Mouse (Mus musculus) hindlimb bud, embryonic 11.5 days (tissue): ENCODE data around the gene Pax2.
"Not testable (repeated sequence)": the region's sequence is repeated elsewhere in the genome, so short reads cannot be mapped to it uniquely, and the experiment has no call there.

ENCODE experiments used
- DNase-seq: peaks from one replicate; pipeline ENCODE4 v3.0.0-alpha.2; 2012; ENCODE audit warnings: low read depth, low spot score; ENCODE audit errors: extremely low spot score

The Pax2 gene

DNA sequence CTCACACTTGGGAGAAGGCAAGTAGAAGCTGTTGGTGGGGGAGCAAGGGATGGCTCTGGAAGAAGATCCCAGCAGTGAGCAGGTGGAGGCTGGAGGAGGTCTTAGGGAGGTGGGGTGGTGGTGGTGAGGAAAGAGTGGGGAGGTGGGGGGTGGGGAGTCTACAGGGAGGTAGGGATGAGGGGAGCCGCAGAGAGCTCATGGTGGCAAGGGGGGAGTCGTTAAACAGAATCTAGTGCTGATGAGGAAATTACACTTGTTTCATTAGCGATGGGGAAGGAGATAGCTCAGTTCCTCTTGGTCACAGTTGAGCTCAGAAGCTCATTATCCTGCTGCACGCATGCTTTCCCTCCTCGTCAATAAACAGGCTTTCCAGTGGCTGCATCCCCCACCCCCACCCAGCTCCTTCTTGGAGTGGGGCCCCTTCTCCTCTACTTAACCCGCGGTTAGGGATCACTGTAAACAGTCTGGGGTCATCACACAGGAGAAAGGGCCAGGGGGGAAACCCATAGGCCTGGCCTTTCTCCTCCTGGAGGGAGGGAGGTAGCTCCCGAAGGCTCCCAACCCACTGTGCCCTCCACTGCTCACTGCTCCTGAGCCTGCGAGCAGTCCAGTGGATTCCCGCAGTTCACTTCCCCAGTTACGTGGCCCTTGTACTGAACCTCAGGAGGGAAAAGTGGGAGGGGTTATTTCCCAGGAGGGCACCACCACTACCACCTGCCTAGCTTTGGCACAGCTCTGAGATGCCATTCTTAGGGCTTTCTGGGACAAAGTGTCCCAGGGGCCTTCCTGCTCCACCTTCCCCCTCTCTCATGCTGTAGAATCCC, 78.6 kb downstream of the Pax2 start:
- no peak for DNase-seq

DNA sequence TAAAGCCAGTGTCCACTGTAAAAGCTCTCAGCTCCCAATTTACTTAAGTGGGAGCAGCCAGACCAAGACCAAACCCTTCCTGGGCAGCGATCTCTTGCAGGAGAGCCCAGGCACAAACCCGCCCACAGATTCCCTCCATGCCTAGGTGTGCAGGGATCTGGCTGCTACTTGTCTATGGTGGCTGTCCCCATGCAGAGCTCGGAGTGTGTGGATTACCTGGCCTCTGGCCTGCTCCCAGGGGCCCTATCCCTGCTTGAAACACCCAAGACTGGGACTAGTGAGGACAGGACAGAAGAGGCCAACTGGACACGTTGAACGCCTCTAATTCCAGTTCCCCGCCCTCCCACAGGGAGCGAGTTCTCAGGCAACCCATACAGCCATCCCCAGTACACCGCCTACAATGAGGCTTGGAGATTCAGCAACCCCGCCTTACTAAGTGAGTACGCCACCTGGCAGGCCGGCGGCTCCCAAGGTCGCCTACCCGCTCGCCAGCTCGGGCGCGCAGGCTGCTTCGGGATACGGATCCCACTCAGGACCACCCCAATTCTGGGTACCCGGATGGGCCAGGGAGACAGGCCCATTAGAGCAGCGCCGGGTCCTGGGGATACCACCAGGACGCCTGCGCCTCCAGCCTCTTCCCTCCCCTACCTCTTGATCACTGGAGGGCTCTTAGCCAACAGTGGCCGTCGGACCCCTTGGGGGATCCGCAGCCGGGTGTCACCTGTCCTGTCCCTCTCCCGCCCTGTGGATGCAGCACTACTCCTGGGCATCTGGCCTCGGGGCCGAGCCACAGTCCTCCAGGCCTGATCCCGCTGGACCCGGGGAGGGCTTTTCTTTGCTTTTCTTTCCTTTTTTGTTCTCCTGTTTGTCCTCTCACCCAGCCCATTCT, 79.4 kb downstream of the Pax2 start:
- no peak for DNase-seq

DNA sequence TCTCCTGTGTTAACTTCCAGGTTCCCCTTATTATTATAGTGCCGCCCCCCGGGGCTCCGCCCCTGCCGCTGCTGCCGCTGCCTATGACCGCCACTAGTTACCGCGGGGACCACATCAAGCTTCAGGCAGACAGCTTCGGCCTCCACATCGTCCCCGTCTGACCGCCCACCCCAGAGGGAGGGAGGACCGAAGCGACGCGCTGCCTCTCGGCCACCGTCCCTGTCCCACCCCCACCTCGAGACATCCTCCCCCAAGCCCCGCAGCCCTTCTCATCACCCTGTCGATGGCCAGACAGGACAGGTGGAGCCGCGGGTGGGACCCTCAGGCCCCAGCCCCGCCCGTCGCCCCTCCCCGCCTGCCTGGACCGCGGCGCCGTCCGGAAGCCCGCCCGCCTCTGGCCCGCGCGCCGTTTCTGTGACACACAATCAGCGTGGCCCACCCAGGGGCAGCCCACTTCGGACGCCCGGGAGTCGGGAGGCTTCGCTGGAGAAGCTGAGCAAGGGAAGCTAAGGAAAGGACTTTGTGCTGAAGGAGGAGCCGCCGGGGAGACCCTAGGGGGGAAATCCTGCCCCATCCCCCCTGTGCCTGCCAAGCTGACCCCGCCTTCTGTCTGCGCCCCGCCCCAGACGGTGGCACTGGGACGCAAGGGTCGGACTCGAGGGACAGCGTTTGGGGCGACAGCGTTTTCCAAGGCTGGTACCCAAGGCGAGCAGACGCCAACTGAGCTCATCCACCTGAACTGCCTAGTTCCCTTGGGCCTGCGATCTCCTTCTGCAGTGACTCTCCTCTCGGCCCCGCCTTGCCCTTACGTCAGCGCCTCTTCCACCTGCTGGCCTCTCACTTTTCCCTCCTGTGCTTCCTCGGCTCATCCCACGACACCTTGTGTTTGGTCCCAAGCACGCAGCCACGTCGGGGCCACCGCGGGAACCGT, 80.4 kb downstream of the Pax2 start:
- DNase-seq, result no peak

DNA sequence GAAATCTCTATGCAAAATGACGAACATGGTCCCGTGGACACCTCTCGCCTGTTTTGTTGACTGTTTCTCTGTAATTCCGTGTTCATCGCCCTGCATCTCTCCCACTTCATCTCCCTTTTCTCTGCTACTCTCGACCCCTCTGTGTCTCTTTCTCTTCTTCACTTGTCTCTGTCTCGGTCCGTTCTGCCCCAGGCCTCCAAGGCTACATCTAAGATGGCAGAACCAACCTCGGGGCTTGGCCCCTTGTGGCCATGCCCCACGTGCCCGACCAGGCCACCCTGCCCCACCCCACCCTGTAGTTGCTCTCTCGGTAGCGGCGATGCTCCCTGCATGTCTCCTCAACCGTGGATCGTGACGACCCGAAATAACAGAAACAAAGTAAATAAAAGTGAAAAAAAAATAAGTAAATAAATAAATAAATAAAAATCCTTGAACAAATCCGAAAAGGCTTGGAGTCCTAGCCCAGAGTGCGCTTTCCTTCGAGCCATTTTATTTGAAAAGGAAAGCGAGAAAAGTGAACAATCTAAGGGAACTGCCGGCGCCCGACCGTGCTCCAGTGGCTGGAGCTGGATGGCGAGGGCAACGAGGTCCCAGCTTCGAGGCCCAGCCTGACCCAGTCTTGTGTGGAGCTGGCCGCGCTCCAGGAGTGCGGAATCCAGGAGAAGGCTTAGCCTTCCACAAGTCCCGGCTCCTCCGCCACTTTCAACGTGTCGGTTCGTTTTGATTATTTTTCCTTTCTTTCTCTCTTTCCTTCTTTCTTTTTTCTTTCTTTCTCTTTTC, 81.8 kb downstream of the Pax2 start:
- no peak for DNase-seq

DNA sequence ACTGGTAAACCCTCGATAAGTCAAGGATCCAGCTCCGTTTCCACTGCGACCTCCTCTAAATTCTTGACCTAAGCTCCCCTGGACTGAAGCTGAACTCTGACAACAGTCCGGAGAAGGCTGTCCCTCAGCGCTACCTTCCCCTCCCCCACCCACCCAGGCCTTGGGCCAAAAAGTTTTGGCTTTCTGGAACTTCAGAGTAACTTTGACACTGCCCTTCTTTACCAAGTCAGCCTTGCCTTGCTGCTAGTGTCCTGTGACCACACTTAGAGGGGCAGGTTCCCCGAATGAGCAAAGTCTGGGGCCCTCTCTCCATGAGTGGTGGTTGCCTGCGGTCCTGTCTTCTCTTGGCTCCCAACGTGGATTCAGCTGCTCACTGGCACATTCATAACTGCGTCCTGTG, 82.5 kb downstream of the Pax2 start:
- no peak for DNase-seq

DNA sequence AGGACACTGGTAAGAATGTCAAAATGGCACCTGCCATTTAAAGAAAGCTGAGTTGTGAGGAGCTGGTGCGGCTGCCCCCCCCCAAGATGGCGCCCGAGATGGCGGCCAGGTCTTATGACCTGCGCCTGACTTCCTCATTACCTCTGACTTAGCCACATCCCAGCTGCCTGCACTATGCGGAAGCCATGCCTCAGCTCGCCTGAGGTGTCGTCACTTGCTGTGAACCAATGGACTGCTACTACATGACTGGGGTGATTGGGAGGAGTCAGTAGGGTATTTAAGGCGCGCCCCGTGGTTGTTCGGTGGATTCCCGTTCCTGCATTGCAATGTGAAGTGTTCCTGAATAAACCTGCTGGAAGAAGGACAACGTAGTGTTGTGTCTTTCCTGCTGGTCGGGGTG, 86.8 kb downstream of the Pax2 start:
- DNase-seq, result not testable (repeated sequence)

DNA sequence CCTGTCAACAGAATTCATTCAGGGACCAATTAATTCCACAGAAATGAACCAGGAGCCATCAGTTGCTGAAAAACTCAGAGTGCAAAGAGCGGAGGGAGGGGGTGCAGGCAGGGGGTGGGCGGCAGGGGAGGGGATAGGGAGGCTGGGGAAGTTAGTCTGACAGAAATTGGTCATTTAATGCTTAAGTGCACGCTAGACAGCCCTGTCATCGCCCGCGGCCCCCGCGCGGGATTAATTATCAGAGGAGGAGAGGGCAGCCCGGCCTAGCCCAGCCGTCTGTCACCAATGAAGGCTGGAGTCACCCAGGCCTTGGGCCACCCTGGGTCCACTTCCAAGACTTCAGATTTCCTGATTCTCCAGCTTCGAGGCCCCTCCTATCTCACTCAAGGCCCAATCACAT, 93.6 kb downstream of the Pax2 start:
- no peak for DNase-seq

DNA sequence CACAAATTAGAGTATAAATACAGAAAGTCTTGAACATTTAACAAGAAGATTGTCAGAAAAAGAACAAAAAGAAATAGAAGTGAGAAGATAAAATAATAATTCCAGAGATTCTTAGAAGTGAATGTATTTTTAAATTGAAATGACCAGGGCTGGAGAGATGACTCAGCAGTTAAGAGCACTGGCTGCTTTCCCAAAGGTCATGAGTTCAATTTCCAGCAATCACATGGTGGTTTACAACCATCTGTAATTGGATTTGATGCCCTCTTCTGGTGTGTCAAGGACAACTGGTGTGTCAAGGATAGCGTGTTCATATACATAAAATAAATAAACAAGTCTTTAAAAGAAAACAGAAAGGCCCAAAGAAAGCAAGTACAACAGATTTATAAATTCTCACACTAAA, 102.8 kb downstream of the Pax2 start:
- no peak for DNase-seq

DNA sequence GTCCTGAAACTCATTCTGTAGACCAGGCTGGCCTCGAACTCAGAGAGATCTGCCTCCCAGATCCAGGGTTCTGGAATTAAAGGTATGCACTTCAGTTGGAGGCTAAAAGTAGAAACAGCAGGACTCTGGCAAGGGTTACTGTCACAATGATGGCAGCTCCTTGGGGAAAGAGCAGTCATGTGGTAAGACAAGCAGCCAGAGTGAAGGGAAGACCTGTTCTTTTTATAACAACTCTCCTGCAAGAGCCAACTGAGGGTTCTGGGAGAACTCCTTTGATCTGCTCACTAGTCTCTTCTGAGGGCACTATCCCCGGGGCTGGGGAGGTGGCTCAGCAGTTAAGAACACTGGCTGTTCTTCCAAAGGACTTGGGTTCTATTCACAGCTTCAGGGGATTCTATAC, 112.9 kb downstream of the Pax2 start:
- DNase-seq, result no peak

DNA sequence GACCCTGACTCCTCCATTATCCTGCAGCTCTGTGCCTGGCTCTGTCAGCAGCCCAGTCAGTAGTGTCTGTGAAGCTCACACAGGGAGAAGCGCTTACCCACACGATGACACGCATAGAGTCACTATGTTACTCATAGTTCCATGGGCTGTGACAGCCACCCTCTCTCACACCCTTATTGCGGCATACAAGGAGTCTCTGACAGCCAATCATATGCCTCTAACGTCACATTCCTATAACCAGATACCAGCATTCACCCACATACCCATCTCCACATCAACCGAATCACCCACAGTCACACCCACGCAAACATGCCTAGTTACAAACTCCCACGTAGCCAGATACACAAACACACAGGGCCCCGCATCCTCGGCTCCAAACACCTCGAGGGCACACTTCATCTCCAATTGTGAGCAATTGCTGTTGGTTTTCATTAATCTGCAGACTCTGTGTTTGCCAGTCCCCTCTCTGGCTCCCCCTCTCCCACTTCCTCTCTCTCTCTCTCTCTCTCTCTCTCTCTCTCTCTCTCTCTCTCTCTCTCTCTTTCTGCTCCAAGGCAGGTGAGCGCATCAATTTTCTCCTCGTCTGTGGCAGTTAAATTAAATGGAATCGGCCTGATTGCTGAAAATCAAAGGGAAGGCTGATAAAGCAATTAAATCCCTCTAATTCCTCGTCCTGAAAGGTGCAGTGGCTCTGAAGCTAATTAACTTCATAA, 118.5 kb downstream of the Pax2 start:
- DNase-seq, result no peak

DNA sequence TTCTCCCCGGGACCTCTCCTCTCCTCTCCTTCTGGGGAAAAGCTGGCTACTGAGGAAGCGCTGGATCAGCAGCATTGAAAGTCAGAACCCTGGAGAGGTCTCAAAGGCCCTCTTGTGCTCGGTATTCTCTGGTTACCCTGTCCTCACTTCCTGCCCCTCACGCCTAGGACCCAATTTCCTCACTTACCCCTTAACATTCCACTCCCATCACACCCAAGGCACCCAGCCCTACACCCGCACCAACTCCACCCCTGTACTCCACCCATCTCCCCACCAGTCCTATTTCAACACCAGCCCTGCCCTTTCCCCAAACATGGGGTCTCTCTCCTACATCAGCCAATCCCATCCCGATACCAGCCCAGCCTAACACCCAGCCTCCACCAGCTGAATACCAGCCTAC, 119.1 kb downstream of the Pax2 start:
- DNase-seq, result no peak

DNA sequence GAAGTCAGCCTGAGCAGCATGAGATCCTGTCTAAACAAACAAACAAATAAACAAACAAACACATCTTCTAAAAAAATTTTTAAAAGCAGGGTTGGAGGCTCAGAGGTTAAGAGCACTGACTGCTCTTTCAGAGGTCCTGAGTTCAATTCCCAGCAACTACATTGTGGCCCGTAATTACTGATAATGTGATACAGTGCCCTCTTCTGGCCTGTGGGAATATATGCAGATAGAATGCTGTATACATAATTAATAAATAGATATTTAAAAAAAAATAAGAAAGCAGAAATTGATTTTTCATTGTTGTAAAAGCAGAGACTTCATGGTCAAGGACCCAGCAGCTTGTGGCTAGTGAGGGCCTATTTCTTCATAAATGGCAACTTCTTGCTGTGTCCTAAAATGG, 119.9 kb downstream of the Pax2 start:
- no peak for DNase-seq

DNA sequence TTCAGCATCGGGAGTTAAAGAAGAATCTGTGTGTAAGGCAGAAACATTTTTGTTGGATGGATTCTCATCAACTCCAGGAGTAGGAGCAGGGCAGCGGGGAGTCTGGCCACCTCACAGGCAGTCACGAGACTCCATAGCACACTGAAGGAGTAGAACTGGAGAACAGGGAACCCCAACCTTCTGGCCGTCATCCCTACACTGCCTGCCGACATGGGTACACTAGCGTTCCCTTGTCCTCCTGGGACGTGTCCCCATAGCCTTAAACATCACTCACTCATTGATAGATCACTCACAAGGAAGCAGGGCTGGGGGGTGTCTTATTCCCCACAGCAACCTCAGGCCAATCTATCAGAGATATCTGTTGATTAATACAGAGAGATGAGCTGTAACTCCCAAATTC, 120.7 kb downstream of the Pax2 start:
- DNase-seq, result no peak

DNA sequence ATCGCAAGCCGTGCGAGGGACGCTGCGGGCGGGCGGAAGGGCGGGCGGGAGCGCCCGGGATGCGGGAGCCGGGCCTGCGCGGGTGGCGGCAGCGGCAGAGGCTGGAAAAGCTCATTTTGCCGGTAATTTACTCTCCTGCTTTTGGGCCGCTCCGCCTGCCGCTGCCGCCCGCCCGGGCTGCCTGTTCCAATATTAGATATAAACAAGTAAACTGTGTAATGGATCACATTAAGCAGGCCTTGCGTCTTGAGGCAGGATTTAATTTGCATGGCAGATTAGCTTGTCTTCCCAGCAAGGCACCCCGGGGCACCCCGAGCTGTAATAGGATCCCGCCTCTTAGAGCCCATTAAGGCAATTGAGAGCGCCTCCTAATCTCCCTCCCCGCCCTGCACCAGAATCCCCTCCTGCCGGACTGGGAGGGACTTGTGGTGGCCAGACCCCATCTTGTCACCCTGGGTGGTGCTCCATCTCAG, 126.7 kb downstream of the Pax2 start:
- no peak for DNase-seq

DNA sequence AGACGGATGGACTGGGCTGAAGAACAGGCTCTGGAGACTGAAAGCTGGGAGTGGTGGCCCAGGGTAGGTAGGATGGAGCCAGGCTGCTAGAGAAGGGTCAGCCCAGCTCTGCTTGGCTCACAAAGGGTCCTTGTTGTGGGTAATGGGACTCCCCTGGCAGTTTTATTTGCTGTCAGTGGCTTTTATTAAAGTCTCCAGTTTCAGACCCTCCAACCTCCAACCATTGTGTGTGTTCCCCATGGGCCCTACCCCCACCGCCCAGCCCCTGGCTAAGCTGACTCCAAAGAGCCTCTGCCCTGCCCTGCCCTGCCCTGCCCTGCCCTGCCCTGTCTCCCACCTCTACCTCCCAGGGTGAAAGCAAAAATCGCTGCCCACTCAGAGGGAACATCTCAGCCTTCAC, 128.5 kb downstream of the Pax2 start:
- DNase-seq, result no peak

DNA sequence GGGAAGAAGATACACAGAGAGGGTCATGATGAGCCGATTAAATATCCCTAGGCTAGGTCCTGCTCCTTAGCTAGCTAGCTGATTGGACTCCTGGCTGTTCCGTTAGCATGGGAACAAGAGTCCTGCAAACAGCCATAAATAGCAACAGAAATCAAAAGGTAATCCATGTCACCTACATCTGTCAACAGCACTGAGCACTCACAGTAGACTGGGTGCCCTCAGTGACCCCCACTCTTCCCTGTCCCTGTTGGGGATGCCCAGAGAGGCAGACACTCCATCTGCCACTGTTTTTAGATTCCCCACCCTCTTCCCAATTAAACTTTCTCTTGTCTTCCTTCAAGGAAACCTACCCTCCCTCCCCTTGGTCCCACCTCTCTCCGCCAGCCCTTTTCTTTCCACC, 130.6 kb downstream of the Pax2 start:
- DNase-seq, result no peak
